Mouse (Mus musculus) testis, adult 2 months (tissue): ENCODE measurements around the gene AC134908.4. TPM values are rescaled to one million over a fixed set of nuclear protein-coding genes. Genes with fewer than 3 reads are reported as not detected.

ENCODE experiments used
- H3K27ac ChIP-seq: fragments of 200-500 bp; 2 replicates; pipeline ENCODE4 v1.5.1; 2012; ENCODE audit warnings: low read depth, low read length; ENCODE audit not compliant: control insufficient read depth, insufficient read depth
- H3K27me3 ChIP-seq: fragments of 200-500 bp; 2 replicates; pipeline ENCODE4 v1.6.1; 2012; ENCODE audit warnings: mild to moderate bottlenecking, low read length, moderate library complexity; ENCODE audit not compliant: control insufficient read depth, insufficient read depth
- H3K36me3 ChIP-seq: fragments of 200-500 bp; 2 replicates; pipeline ENCODE4 v1.6.1; 2012; ENCODE audit warnings: mild to moderate bottlenecking, low read length; ENCODE audit not compliant: control insufficient read depth, insufficient read depth
- H3K4me1 ChIP-seq: fragments of 200-500 bp; 2 replicates; pipeline ENCODE4 v1.6.1; 2012; ENCODE audit warnings: low read length; ENCODE audit not compliant: control insufficient read depth, insufficient read depth
- H3K4me3 ChIP-seq: fragments of 200-500 bp; 2 replicates; pipeline ENCODE4 v1.5.1; 2012; ENCODE audit warnings: low read depth, mild to moderate bottlenecking, low read length, moderate library complexity, mixed read lengths; ENCODE audit not compliant: control insufficient read depth
- CTCF ChIP-seq: fragments of 200-500 bp; IDR thresholded peaks from 2 replicates; pipeline ENCODE4 v1.5.1; 2012; ENCODE audit warnings: low read depth, mild to moderate bottlenecking, inconsistent platforms, low read length, moderate library complexity; ENCODE audit not compliant: control insufficient read depth, insufficient read depth, insufficient replicate concordance
- POLR2A ChIP-seq: fragments of 200-500 bp; IDR thresholded peaks from 2 replicates; pipeline ENCODE4 v1.6.1; 2012; ENCODE audit warnings: low read depth, mild to moderate bottlenecking, inconsistent platforms, low read length, moderate library complexity; ENCODE audit not compliant: control insufficient read depth
- polyA plus RNA-seq: library from polyadenylated mRNA; depleted of rRNA; stranded (reverse); fragments of >200 nt; gene quantifications from 2 replicates; pipeline ENCODE4 v1.2.3, GENCODE M21; 2012

Gene AC134908.4
- polyA plus RNA-seq, 1 experiment, result not detected

- TF ChIP-seq POLR2A (no peak), CTCF (no peak)
- Histone ChIP-seq H3K4me1 (peaks cover 40% of the 10 kb centered on the region), H3K4me3 (no peak overlapping the region), H3K36me3 (no peaks in the 10 kb centered on the region), H3K27ac (no peak overlapping the region), H3K27me3 (no peaks in the 10 kb centered on the region)
Measured at GRCm38 (mm10) chr17:25834595-25835222, 39.2 kb upstream of the AC134908.4 start.

- Histone ChIP-seq H3K4me3 (peak overlapping the region; percentile 92), H3K36me3 (no peaks in the 10 kb centered on the region), H3K27me3 (no peaks in the 10 kb centered on the region), H3K4me1 (peaks cover 45% of the 10 kb centered on the region), H3K27ac (peak overlapping the region; percentile 95)
- TF ChIP-seq POLR2A (no peak), CTCF (no peak)
Measured at GRCm38 (mm10) chr17:25833961-25834594, 38.6 kb upstream of the AC134908.4 start.

- Histone ChIP-seq H3K27ac (peak within 1 kb of the TSS; percentile 95), H3K4me1 (peaks cover 49% of the 10 kb centered on the region), H3K27me3 (no peaks in the 10 kb centered on the region), H3K36me3 (no peaks in the 10 kb centered on the region), H3K4me3 (peak within 1 kb of the TSS; percentile 92)
- TF ChIP-seq CTCF (no peak), POLR2A (peak; percentile 12; the same call in 1 of the 2 replicates)
Measured at GRCm38 (mm10) chr17:25833291-25833663, 37.8 kb upstream of the AC134908.4 start, which contains the start of gene Stub1. Gene Stub1 (minus strand): TSS chr17:25833404.

GRCm38 (mm10) chr17:25832436-25833290 is 37.2 kb upstream of the AC134908.4 start:
- Histone ChIP-seq H3K27me3 (no peaks in the 10 kb centered on the region), H3K27ac (peak overlapping the region; percentile 95), H3K4me3 (peak overlapping the region; percentile 92), H3K4me1 (peaks cover 51% of the 10 kb centered on the region), H3K36me3 (no peaks in the 10 kb centered on the region)
- TF ChIP-seq CTCF (no peak), POLR2A (peak; percentile 87)

- TF ChIP-seq CTCF, result no peak
- TF ChIP-seq POLR2A, result no peak
- no peaks in the 10 kb centered on the region for H3K36me3 ChIP-seq
- H3K4me1 ChIP-seq, result peaks cover 45% of the 10 kb centered on the region
- H3K27ac ChIP-seq, result no peak overlapping the region; the same call in 1 of the 2 replicates
- H3K4me3 ChIP-seq, result peak overlapping the region; percentile 92
- no peaks in the 10 kb centered on the region for H3K27me3 ChIP-seq
Measured at GRCm38 (mm10) chr17:25831451-25832281, 36.2 kb upstream of the AC134908.4 start.

GRCm38 (mm10) chr17:25830806-25831431 is 35.5 kb upstream of the AC134908.4 start:
- H3K4me1 ChIP-seq, result peaks cover 39% of the 10 kb centered on the region
- no peaks in the 10 kb centered on the region for H3K27me3 ChIP-seq
- no peak overlapping the region for H3K27ac ChIP-seq
- no peaks in the 10 kb centered on the region; the same call in 1 of the 2 replicates for H3K36me3 ChIP-seq
- no peak for TF ChIP-seq POLR2A
- H3K4me3 ChIP-seq, result no peak overlapping the region
